ENCODE assay signal across 8 mouse cellular contexts in genomic region chr15:9608177-9608576, GRCm38 (mm10).
A peak's percentile ranks its signal among the peaks of the same experiment; 100 is the strongest.
DNase-seq lines count a peak whose midpoint lies in the region; ATAC-seq and TF ChIP-seq lines count a peak whose summit lies in the region.

No protein-coding gene starts in this region.

- WGBS in heart, adult 2 months = 46% methylated on average over 4 of the region's 4 CpGs
- WGBS in heart, embryonic 10.5 days = 62% methylated on average over 4 of the region's 4 CpGs
- 80% methylated on average over 4 of the region's 4 CpGs for WGBS in midbrain, embryonic 14.5 days
- 74% methylated on average over 4 of the region's 4 CpGs for WGBS in midbrain, embryonic 10.5 days
- WGBS in forebrain, embryonic 15.5 days = 76% methylated on average over 4 of the region's 4 CpGs
- WGBS in midbrain, embryonic 11.5 days = 71% methylated on average over 4 of the region's 4 CpGs

- intact Hi-C loops in heart, adult 2 months (cut with DNase I) = loop anchor here (1.0 kb wide), 1 partner anchor 153 kb away; no protein-coding TSS in a partner anchor

- H3K4me3 ChIP-seq in heart, adult 2 months = no peak overlapping the region
- H3K4me3 ChIP-seq in heart, embryonic 10.5 days = no peak overlapping the region
- H3K4me3 ChIP-seq in midbrain, embryonic 14.5 days (replicated peaks; ENCODE audit: low read depth, low read length) = no peak overlapping the region
- no peak overlapping the region for H3K4me3 ChIP-seq in midbrain, embryonic 10.5 days
- H3K4me3 ChIP-seq in forebrain, embryonic 15.5 days = no peak overlapping the region
- H3K4me3 ChIP-seq in midbrain, embryonic 11.5 days (ENCODE audit: low read depth, low read length) = no peak overlapping the region

- TF ChIP-seq CTCF in heart, adult 2 months (IDR thresholded peaks at IDR 0.05) = peak; percentile 67

- H3K27ac ChIP-seq in heart, adult 2 months = no peak overlapping the region
- H3K27ac ChIP-seq in heart, embryonic 10.5 days = no peak overlapping the region
- no peak overlapping the region for H3K27ac ChIP-seq in midbrain, embryonic 14.5 days (replicated peaks; ENCODE audit: low read depth, low read length)
- H3K27ac ChIP-seq in midbrain, embryonic 10.5 days (replicated peaks) = no peak overlapping the region
- no peak overlapping the region for H3K27ac ChIP-seq in forebrain, embryonic 15.5 days (replicated peaks)
- no peak overlapping the region for H3K27ac ChIP-seq in midbrain, embryonic 11.5 days (ENCODE audit: low read depth, low read length)

- H3K9ac ChIP-seq in heart, adult 2 months (ENCODE audit: low read depth, low read length) = no peak overlapping the region
- H3K9ac ChIP-seq in midbrain, embryonic 14.5 days (replicated peaks; ENCODE audit: low read length) = no peak overlapping the region
- H3K9ac ChIP-seq in forebrain, embryonic 15.5 days (replicated peaks) = no peak overlapping the region
- H3K9ac ChIP-seq in midbrain, embryonic 11.5 days (ENCODE audit: low read length) = no peak overlapping the region

- H3K4me2 ChIP-seq in midbrain, embryonic 14.5 days (ENCODE audit: low read length) = no peak overlapping the region
- no peak overlapping the region for H3K4me2 ChIP-seq in forebrain, embryonic 15.5 days (replicated peaks)
- no peak overlapping the region for H3K4me2 ChIP-seq in midbrain, embryonic 11.5 days

- no peak for ATAC-seq in midbrain, embryonic 14.5 days (ENCODE audit: low FRiP score, low TSS enrichment)
- ATAC-seq in forebrain, embryonic 15.5 days (replicated peaks) = no peak
- ATAC-seq in midbrain, embryonic 11.5 days (ENCODE audit: low FRiP score) = no peak

- no peak for DNase-seq in heart, adult 2 months
- no peak for DNase-seq in heart, embryonic 10.5 days (ENCODE audit: low spot score)
- peak; percentile 13 for DNase-seq in midbrain, embryonic 14.5 days
- no peak for DNase-seq in midbrain, embryonic 10.5 days (ENCODE audit: low spot score)
- DNase-seq in NIH3T3 (ENCODE audit: low read depth) = peak; percentile 31
- peak; percentile 17 for DNase-seq in lung, postnatal 25 days (ENCODE audit: low spot score)
- DNase-seq in midbrain, embryonic 11.5 days (ENCODE audit: low spot score, missing footprints) = no peak

- H3K9me3 ChIP-seq in heart, embryonic 10.5 days = no peaks in the 10 kb centered on the region
- H3K9me3 ChIP-seq in midbrain, embryonic 14.5 days (ENCODE audit: control insufficient read depth, low read length) = no peaks in the 10 kb centered on the region
- no peaks in the 10 kb centered on the region for H3K9me3 ChIP-seq in midbrain, embryonic 10.5 days (replicated peaks)
- no peaks in the 10 kb centered on the region for H3K9me3 ChIP-seq in forebrain, embryonic 15.5 days
- no peaks in the 10 kb centered on the region for H3K9me3 ChIP-seq in midbrain, embryonic 11.5 days (ENCODE audit: control insufficient read depth, low read length)

- TF ChIP-seq EP300 in heart, adult 2 months (IDR thresholded peaks at IDR 0.05; ENCODE audit: insufficient read depth, low read depth, low read length) = no peak

- no peaks in the 10 kb centered on the region for H3K36me3 ChIP-seq in heart, adult 2 months (ENCODE audit: control insufficient read depth, insufficient read depth, low read length)
- no peaks in the 10 kb centered on the region for H3K36me3 ChIP-seq in heart, embryonic 10.5 days
- H3K36me3 ChIP-seq in midbrain, embryonic 14.5 days (ENCODE audit: control insufficient read depth, insufficient read depth, low read length) = no peaks in the 10 kb centered on the region
- H3K36me3 ChIP-seq in midbrain, embryonic 10.5 days = no peaks in the 10 kb centered on the region
- H3K36me3 ChIP-seq in forebrain, embryonic 15.5 days = no peaks in the 10 kb centered on the region
- no peaks in the 10 kb centered on the region for H3K36me3 ChIP-seq in midbrain, embryonic 11.5 days (ENCODE audit: control insufficient read depth, insufficient read depth, low read length)

- H3K27me3 ChIP-seq in heart, adult 2 months (ENCODE audit: control insufficient read depth, insufficient read depth, low read length) = no peaks in the 10 kb centered on the region
- H3K27me3 ChIP-seq in heart, embryonic 10.5 days (ENCODE audit: insufficient read depth, poor library complexity, severe bottlenecking) = no peaks in the 10 kb centered on the region
- no peaks in the 10 kb centered on the region for H3K27me3 ChIP-seq in midbrain, embryonic 14.5 days (ENCODE audit: control insufficient read depth, insufficient read depth, low read length)
- no peaks in the 10 kb centered on the region for H3K27me3 ChIP-seq in midbrain, embryonic 10.5 days (ENCODE audit: low read depth, poor library complexity, severe bottlenecking)
- H3K27me3 ChIP-seq in forebrain, embryonic 15.5 days = no peaks in the 10 kb centered on the region
- no peaks in the 10 kb centered on the region for H3K27me3 ChIP-seq in midbrain, embryonic 11.5 days (ENCODE audit: control insufficient read depth, insufficient read depth, low read length)

- no peaks in the 10 kb centered on the region for H3K4me1 ChIP-seq in heart, adult 2 months (ENCODE audit: control insufficient read depth, insufficient read depth, low read length)
- H3K4me1 ChIP-seq in heart, embryonic 10.5 days = no peaks in the 10 kb centered on the region
- no peaks in the 10 kb centered on the region for H3K4me1 ChIP-seq in midbrain, embryonic 14.5 days (ENCODE audit: control insufficient read depth, insufficient read depth, low read length)
- no peaks in the 10 kb centered on the region for H3K4me1 ChIP-seq in midbrain, embryonic 10.5 days
- H3K4me1 ChIP-seq in forebrain, embryonic 15.5 days = no peaks in the 10 kb centered on the region
- no peaks in the 10 kb centered on the region for H3K4me1 ChIP-seq in midbrain, embryonic 11.5 days (ENCODE audit: control insufficient read depth, insufficient read depth, low read length)

- H3K79me2 ChIP-seq in heart, adult 2 months (replicated peaks; ENCODE audit: control insufficient read depth, insufficient read depth, low read length) = no peaks in the 10 kb centered on the region

- TF ChIP-seq POLR2A in heart, adult 2 months (IDR thresholded peaks at IDR 0.05; ENCODE audit: insufficient read depth, low read depth, low read length) = no peak

Comparison
In these comparisons a context has a peak if more than half of its experiments do, and no peak if none do; other contexts are left out.
1. DNase-seq: peak in midbrain, embryonic 14.5 days (single experiment), NIH3T3 (single experiment) and lung, postnatal 25 days (single experiment); none in heart, adult 2 months (0 of 2), heart, embryonic 10.5 days (single experiment), midbrain, embryonic 10.5 days (single experiment) and midbrain, embryonic 11.5 days (single experiment).